Mouse (Mus musculus) midbrain, postnatal 0 days (tissue): ENCODE data around the gene Phykpl. TPM values are rescaled to one million over a fixed set of nuclear protein-coding genes. Genes with fewer than 3 reads are reported as not detected.

ENCODE experiments used
- ATAC-seq: fragments of 200-750 bp; cut with Nextera tagmentation; 2 replicates; pipeline ENCODE4 v1.8.0; 2017; ENCODE audit warnings: moderate number of reproducible peaks, mild to moderate bottlenecking, moderate TSS enrichment, moderate library complexity; ENCODE audit not compliant: low FRiP score
- DNase-seq: peaks from one replicate; pipeline ENCODE4 v3.0.0-alpha.2; 2015; ENCODE audit warnings: low spot score
- H3K27ac ChIP-seq: fragments of 300-500 bp; sonication (generic); 2 replicates; pipeline ENCODE4 v1.5.1; 2014; ENCODE audit warnings: low read depth, mild to moderate bottlenecking, low read length, mixed read lengths
- H3K27me3 ChIP-seq: fragments of 300-500 bp; sonication (generic); 2 replicates; pipeline ENCODE4 v1.6.1; 2014; ENCODE audit warnings: low read length, control low read depth, mixed read lengths; ENCODE audit not compliant: insufficient read depth
- H3K36me3 ChIP-seq: fragments of 300-500 bp; sonication (generic); 2 replicates; pipeline ENCODE4 v1.6.1; 2014; ENCODE audit warnings: low read length, control low read depth, mixed read lengths; ENCODE audit not compliant: insufficient read depth
- H3K4me1 ChIP-seq: fragments of 300-500 bp; sonication (generic); 2 replicates; pipeline ENCODE4 v1.6.1; 2014; ENCODE audit warnings: mild to moderate bottlenecking, control low read depth, antibody characterized with exemption, low read length, mixed read lengths; ENCODE audit not compliant: insufficient read depth
- H3K4me2 ChIP-seq: fragments of 300-500 bp; sonication (generic); 2 replicates; pipeline ENCODE4 v1.6.1; 2014; ENCODE audit warnings: low read depth, mild to moderate bottlenecking, low read length, mixed read lengths; ENCODE audit not compliant: poor library complexity, severe bottlenecking
- H3K4me3 ChIP-seq: fragments of 300-500 bp; sonication (generic); 2 replicates; pipeline ENCODE4 v1.5.1; 2014; ENCODE audit warnings: low read depth, mild to moderate bottlenecking, low read length, moderate library complexity
- H3K9ac ChIP-seq: fragments of 300-500 bp; sonication (generic); replicated peaks from 2 replicates; pipeline ENCODE4 v1.6.1; 2014; ENCODE audit warnings: mild to moderate bottlenecking, low read length, moderate library complexity, mixed read lengths; ENCODE audit not compliant: poor library complexity, severe bottlenecking
- H3K9me3 ChIP-seq: fragments of 300-500 bp; sonication (generic); 2 replicates; pipeline ENCODE4 v1.6.1; 2016; ENCODE audit warnings: low read length, control low read depth
- CTCF ChIP-seq: IDR thresholded peaks from 2 replicates; pipeline ENCODE4 v1.5.1; 2016; ENCODE audit warnings: antibody characterized with exemption, mild to moderate bottlenecking
- WGBS: fragments of 180-500 bp; shearing (Covaris S2); extraction: QIAGEN DNeasy Blood & Tissue Kit; methylation state at CpG from one replicate; pipeline ENCODE4 v1.1.7; 2014; 5-methylcytosine and 5-hydroxymethylcytosine counted together
- polyA plus RNA-seq: library from polyadenylated mRNA; unstranded; fragments of >200 nt; fragmentation: Nextera tagmentation; extraction: Ambion mirVana; gene quantifications from 2 replicates; pipeline ENCODE4 v1.2.1, GENCODE M21; 2015
- total RNA-seq: library from RNA; depleted of rRNA; stranded (reverse); fragments of >200 nt; gene quantifications from 2 replicates; pipeline ENCODE4 v1.2.3, GENCODE M21; 2014

Gene Phykpl
- total and polyA plus RNA-seq, 2 experiments from 2014 or later, result 6.6 to 6.9 TPM

DNA sequence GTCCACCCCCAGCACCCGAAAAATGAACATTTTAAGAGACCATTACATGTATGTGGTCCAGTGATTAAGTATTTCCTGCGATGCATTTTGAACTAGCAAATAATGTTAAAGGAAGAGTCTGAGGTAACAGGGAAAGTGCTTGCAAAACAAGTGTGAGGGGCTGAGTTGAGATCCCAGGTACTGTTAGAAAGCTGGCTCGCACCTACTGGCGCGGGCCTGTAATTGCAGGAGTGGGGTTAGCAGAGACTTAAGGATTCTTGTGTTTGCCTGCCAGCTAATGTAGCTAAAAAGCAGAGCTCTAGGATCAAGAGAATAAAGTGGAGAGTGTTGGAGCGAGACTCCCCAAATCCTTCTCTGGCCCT lies 51.7 kb downstream of the Phykpl start:
- H3K36me3 ChIP-seq, result no peaks in the 10 kb centered on the region
- peak; percentile 72 for TF ChIP-seq CTCF
- peak; percentile 74 for DNase-seq
- H3K27ac ChIP-seq, result peak overlapping the region; percentile 77
- H3K4me2 ChIP-seq, result peak overlapping the region; percentile 73
- H3K9ac ChIP-seq, result peak overlapping the region; percentile 72
- H3K9me3 ChIP-seq, result no peaks in the 10 kb centered on the region
- ATAC-seq, result peak; percentile 55; the same call in 1 of the 2 replicates
- 4% methylated on average over 6 of the region's 6 CpGs for WGBS
- H3K27me3 ChIP-seq, result no peaks in the 10 kb centered on the region
- peak overlapping the region; percentile 81 for H3K4me3 ChIP-seq
- H3K4me1 ChIP-seq, result peaks cover 9% of the 10 kb centered on the region

DNA sequence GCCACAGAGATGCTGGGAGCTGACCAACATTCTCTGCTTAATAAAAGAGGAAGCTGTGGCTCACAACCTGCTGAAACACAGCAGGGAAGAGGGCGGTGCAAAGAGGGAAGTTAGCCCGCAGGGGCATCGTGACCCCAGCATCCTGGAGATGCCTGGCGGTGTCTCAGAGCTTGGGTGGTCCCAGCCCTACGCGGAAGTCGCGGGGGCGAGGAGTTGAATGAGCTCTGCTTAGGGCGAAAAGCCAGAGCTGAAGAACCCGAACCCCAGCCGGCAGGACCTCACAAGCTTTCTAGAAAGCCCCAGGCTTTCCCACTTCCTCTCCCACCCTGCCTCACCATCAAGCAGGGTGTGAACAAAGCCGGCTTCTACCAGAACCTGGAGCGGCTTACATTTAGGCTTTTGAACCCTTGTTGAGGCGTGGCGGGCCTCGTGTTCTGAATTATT lies 53.4 kb downstream of the Phykpl start:
- 6% methylated on average over 17 of the region's 17 CpGs for WGBS
- no peak overlapping the region for H3K4me2 ChIP-seq
- ATAC-seq (no peak), DNase-seq (no peak)
- peaks cover 9% of the 10 kb centered on the region for H3K4me1 ChIP-seq
- H3K27ac ChIP-seq, result no peak overlapping the region
- H3K36me3 ChIP-seq, result no peaks in the 10 kb centered on the region; the same call in 1 of the 2 replicates
- H3K9me3 ChIP-seq, result no peaks in the 10 kb centered on the region
- TF ChIP-seq CTCF, result no peak
- no peak overlapping the region for H3K9ac ChIP-seq
- H3K4me3 ChIP-seq, result no peak overlapping the region
- no peaks in the 10 kb centered on the region for H3K27me3 ChIP-seq

DNA sequence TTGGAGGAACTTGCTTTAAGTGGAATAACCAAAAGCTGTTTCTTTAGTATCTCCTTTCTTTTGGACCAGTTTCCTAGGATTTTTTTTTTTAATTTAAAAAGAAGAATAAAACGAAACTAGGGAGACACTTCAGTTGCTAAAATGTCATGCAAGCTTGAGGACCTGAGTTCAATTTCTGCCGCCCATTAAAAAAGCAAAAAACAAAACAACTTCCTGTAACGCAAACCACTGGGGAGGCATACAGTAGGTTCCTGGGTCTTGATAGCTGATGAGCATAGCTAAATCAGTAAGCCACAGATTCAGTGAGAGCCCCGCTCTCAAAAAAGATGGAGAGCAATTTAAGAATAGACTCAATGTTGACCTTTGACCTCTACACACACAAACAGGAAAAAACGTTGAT lies 53.9 kb downstream of the Phykpl start:
- Histone ChIP-seq H3K4me1 (peaks cover 9% of the 10 kb centered on the region), H3K27me3 (no peaks in the 10 kb centered on the region), H3K4me3 (no peak overlapping the region), H3K36me3 (peaks cover 4% of the 10 kb centered on the region), H3K4me2 (no peak overlapping the region), H3K9me3 (no peaks in the 10 kb centered on the region), H3K9ac (no peak overlapping the region), H3K27ac (no peak overlapping the region)
- DNase-seq, result no peak
- 72% methylated on average over 5 of the region's 5 CpGs for WGBS
- no peak for TF ChIP-seq CTCF
- no peak for ATAC-seq

DNA sequence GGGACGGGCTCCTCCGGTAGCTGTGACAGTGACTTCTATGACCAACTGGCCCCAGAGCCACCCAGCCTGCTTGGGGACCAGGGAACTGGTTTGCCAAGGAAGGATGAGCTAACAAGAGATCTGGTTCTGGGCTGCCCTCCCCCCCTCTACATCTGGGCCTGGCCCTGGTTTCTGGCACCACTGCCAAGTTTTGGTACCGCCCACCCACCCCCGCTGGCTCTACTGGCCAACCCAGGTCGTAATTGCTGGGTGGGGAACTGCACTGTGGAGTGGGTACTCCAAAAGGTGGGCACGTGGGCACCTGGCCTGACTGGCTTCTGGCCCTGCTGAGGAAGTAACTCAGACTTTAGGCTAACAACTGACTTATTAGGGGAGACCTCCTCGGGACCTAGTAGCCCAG lies 56.2 kb downstream of the Phykpl start:
- H3K27ac ChIP-seq, result no peak overlapping the region
- H3K36me3 ChIP-seq, result peaks cover 20% of the 10 kb centered on the region
- H3K9me3 ChIP-seq, result no peaks in the 10 kb centered on the region
- H3K27me3 ChIP-seq, result no peaks in the 10 kb centered on the region
- 83% methylated on average over 7 of the region's 7 CpGs for WGBS
- no peak overlapping the region for H3K4me3 ChIP-seq
- ATAC-seq (no peak), DNase-seq (no peak)
- H3K4me1 ChIP-seq, result no peaks in the 10 kb centered on the region
- H3K9ac ChIP-seq, result no peak overlapping the region
- no peak overlapping the region for H3K4me2 ChIP-seq
- no peak for TF ChIP-seq CTCF

DNA sequence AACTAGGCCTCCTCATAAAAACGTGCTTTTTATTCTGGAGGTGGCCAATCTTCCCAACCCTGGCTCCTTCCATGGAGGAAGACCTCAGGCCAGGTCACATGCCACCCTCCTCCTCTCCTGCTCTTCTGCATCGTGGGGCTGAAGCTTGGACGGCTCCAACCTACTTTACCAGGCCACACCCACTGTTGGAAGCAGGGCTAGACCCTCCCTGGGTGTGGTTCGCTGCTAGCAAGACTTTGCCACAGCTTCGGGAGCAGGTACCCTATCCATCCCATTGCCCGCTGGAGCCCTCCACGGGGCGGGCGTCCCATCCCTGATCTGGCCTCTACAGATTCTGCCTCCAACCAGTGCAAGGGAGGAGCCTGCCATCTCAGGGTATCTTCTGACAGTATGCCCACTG lies 58.6 kb downstream of the Phykpl start:
- Histone ChIP-seq H3K9me3 (no peaks in the 10 kb centered on the region), H3K27ac (no peak overlapping the region), H3K9ac (no peak overlapping the region), H3K4me1 (no peaks in the 10 kb centered on the region), H3K27me3 (no peaks in the 10 kb centered on the region), H3K4me2 (no peak overlapping the region), H3K36me3 (peaks cover 20% of the 10 kb centered on the region), H3K4me3 (no peak overlapping the region)
- DNase-seq (no peak), ATAC-seq (no peak)
- 80% methylated on average over 9 of the region's 9 CpGs for WGBS
- no peak for TF ChIP-seq CTCF

DNA sequence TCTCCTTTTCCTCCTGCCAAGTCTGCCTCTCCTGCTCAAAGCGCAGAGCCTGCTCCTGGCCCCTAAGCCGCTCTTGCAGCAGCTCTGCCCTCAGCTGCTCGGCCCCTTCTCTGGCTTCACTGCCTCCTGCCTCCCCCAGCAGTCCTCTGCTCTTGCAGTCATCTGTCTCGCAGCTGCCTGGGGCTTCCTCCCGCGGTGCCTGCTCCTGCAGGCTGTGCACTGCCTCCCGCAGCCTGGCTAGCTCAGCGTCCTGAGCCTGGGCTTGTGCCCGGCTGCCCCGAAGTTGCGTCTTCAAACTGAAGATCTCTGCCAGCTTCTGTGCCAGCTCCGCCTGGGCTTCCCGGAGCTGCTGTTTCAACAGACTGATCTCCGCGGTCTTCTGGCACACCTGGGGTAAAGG lies 59.2 kb downstream of the Phykpl start:
- TF ChIP-seq CTCF, result no peak
- DNase-seq, result peak; percentile 51
- WGBS, result 55% methylated on average over 15 of the region's 15 CpGs
- Histone ChIP-seq H3K27ac (no peak overlapping the region), H3K36me3 (peaks cover 20% of the 10 kb centered on the region), H3K9ac (no peak overlapping the region), H3K4me3 (no peak overlapping the region), H3K4me2 (0 out of 2 replicates have a peak overlapping the region, but pooled peaks have one; percentile 0), H3K9me3 (no peaks in the 10 kb centered on the region), H3K27me3 (no peaks in the 10 kb centered on the region), H3K4me1 (no peaks in the 10 kb centered on the region)
- no peak; the same call in 1 of the 2 replicates for ATAC-seq
